Mouse (Mus musculus) left cerebral cortex, postnatal 10 days (tissue): ENCODE data around the gene Sync. TPM values are rescaled to one million over a fixed set of nuclear protein-coding genes. Genes with fewer than 3 reads are reported as not detected.

Source experiments
- DNase-seq, 2 experiments: peaks; one replicate each; pipeline ENCODE4 v3.0.0; 2021 to 2022; ENCODE audit warnings: low spot score in 2 of 2, mixed read lengths in 1 of 2; ENCODE audit errors: extremely low spot score in 1 of 2
- intact Hi-C: fragments of 180-260 bp; cut with DNase I; formaldehyde crosslinking; loops from one replicate; pipeline ENCODE4 v1.15.1; 2025
- total RNA-seq, 2 experiments: library from RNA; stranded (reverse); gene quantifications; 2 replicates each; pipeline ENCODE4 v1.2.3; 2021

Gene Sync
- total RNA-seq, 2 experiments from 2014 or later = 1.7 TPM

- no peak for DNase-seq
- intact Hi-C loops = no loop called here
Measured at GRCm38 (mm10) chr4:129259101-129259500, 28.3 kb upstream of the Sync start.

- intact Hi-C loops = no loop called here
- no peak for DNase-seq
Measured at GRCm38 (mm10) chr4:129260678-129261077, 26.7 kb upstream of the Sync start.

- no peak for DNase-seq
- intact Hi-C loops = no loop called here
Measured at GRCm38 (mm10) chr4:129261196-129261595, 26.2 kb upstream of the Sync start, which contains the start of gene C77080. C77080 (minus strand) TSS chr4:129261404.

GRCm38 (mm10) chr4:129263225-129264021, 24.0 kb upstream of the Sync start:
- peak in 1 of 2 experiments; percentile 71 for DNase-seq
- intact Hi-C loops = no loop called here

GRCm38 (mm10) chr4:129266191-129266590, 21.2 kb upstream of the Sync start:
- intact Hi-C loops = no loop called here
- no peak for DNase-seq

GRCm38 (mm10) chr4:129266821-129267220, 20.6 kb upstream of the Sync start:
- no peak for DNase-seq
- intact Hi-C loops = no loop called here

- DNase-seq = no peak
- intact Hi-C loops = no loop called here
Measured at GRCm38 (mm10) chr4:129268698-129269097, 18.7 kb upstream of the Sync start.

GRCm38 (mm10) chr4:129271991-129272755, 15.2 kb upstream of the Sync start:
- intact Hi-C loops = no loop called here
- no peak for DNase-seq

- DNase-seq = peak in 1 of 2 experiments; percentile 75
- intact Hi-C loops = no loop called here
Measured at GRCm38 (mm10) chr4:129272756-129273046, 14.7 kb upstream of the Sync start.

GRCm38 (mm10) chr4:129276453-129276865, 11.0 kb upstream of the Sync start:
- intact Hi-C loops = loop anchor here (2.0 kb wide), 1 partner anchor 68 kb away; no protein-coding TSS in a partner anchor
- DNase-seq = peak; percentile 85 to 95

- DNase-seq = no peak
- intact Hi-C loops = no loop called here
Measured at GRCm38 (mm10) chr4:129282786-129283185, 4.6 kb upstream of the Sync start.

- intact Hi-C loops = no loop called here
- DNase-seq = no peak
Measured at GRCm38 (mm10) chr4:129283226-129283625, 4.2 kb upstream of the Sync start.

- intact Hi-C loops = no loop called here
Measured at GRCm38 (mm10) chr4:129284685-129285084, 2.7 kb upstream of the Sync start.

GRCm38 (mm10) chr4:129286001-129286682, 1.3 kb upstream of the Sync start:
- intact Hi-C loops = no loop called here
- no peak for DNase-seq

More at GRCm38 (mm10) chr4:129284685-129285084, 2.7 kb upstream of the Sync start:
- DNase-seq = no peak

- peak in 1 of 2 experiments; percentile 54 for DNase-seq
- intact Hi-C loops = no loop called here
Measured at GRCm38 (mm10) chr4:129286683-129287471, 540 bp upstream of the Sync start.

GRCm38 (mm10) chr4:129288067-129288466, 650 bp downstream of the Sync start:
- intact Hi-C loops = no loop called here
- no peak for DNase-seq

GRCm38 (mm10) chr4:129289671-129290070, 2.3 kb downstream of the Sync start:
- intact Hi-C loops = no loop called here
- no peak for DNase-seq

- no peak for DNase-seq
- intact Hi-C loops = no loop called here
Measured at GRCm38 (mm10) chr4:129292831-129293230, 5.4 kb downstream of the Sync start.

GRCm38 (mm10) chr4:129293702-129294101, 6.3 kb downstream of the Sync start:
- DNase-seq = no peak
- intact Hi-C loops = no loop called here
